Mouse (Mus musculus) CD4-positive helper T cell, adult 2 months (primary cell): ENCODE measurements around the gene Ap1g2.

Experiments
- DNase-seq: peaks from one replicate; pipeline ENCODE4 v3.0.0-alpha.2; 2012; ENCODE audit warnings: low read depth, missing footprints, low spot score

Gene Ap1g2

DNA sequence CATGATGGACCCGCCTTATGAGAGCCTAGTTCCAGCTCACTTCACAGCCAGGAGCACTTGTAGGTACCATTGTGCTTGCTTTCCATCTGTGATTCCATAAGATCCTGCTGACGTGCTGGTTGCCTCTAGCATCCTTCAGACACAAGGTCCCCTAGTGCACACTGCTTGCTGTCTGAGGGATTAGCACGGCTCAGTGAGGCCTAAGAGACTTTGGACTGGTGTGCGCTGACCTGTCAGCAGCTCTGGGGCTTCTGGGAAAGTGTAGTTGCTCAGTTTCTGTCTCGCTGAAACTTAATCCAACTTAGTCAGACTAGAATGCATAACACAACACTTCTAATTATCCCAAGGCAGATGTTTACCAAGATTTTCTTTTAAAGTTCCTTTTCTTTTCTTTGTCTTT is 46.5 kb downstream of the Ap1g2 start:
- DNase-seq = no peak

DNA sequence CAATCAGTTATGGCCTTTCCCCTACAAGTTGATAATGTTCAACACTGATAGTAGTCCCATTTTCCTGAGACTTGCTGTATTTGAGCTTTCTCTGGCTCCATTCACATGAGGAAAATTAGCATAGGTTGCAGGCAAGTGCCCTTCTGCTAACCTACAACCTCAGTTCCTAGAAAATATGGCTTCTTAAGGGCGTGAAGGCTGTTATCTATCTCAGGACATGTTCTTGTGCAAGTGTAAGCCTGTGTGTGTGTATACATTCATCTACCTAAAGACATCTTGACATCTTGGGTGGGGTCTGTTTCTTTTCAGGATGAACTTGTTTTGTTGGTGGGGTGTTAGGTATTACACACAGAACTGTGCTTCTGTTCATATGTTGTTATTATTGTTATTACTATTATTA is 47.4 kb downstream of the Ap1g2 start:
- no peak for DNase-seq

DNA sequence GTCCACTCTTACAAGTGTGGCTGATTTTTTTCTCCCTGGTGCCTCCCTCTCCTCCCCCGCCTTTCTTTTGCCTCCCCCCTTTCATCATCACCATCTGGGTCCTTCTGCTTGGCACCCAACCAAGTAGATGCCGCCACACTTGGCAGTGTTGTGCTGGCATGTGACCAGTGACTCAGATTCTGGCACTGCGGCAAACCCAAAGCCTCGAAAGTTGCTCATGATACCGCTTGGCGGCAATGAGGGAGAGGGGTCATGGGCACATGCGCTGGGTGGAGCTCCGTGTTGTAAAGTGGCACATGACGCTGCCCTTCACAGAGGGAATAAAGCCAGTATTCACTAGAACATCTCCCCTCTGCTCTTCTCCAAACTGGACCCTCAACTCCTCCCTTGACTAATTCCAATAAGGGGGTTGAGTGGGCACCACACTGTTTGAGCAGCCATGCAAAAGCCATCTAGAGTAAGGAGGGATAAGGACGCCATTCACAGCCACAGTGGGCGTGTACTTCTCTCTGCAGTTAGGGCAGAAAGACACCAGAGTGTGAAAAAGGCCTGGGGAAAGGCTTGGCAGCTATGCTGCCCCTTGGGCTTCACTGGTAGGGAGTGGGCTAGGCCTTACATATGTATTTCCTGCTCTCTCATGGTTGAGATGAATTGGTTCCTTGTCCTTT is 51.1 kb downstream of the Ap1g2 start:
- DNase-seq = no peak

DNA sequence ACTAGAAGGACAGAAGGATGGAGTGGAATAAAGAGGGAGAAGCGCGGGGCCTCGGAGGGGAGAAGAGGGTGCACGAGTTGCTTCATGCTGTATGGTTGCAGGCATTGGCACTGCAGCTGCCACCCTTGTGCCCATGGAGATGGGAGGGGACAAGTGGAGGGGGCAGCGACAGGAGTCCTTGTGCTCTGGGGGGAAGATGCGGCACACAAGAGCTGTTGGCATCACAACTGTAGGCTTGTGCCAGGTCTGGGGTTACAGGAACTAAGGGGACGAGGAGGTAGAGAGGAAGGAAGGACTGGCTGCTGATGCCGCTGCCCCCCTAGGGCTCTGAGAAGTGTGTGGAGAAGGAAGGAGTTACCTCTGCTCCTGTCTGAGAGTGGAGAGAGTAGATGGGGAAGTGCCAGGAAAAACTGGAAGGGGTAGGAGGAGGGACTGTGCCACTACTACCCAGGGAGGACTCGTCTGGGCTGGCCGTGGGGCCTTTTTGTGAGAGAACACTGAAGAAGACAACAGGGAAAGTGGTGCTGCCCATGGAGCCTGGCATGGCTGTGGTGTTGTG is 52.1 kb downstream of the Ap1g2 start:
- no peak for DNase-seq

DNA sequence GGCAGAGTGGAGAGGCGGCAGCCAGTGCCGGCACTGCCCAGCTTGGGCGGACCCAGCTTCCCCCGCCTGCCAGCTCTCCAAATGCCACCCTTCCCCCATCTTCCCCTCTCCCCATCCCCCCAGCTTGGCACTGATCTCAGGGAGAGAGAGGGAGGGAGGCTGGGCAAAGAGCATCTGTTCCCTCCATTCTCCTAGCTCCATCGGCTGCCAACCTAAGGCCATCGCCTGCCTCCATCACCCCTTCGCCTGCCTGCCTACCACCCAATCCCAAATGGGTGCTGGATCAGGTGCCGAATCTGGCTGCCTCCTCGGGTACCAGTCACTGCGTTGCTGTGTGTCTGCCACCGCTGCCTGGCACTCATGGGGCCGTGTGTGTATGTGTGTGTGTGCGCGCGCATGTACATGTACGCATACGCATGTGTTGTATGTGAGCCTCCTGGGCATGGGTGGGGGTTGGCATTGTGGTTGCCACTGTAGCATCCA is 52.6 kb downstream of the Ap1g2 start:
- DNase-seq = no peak

DNA sequence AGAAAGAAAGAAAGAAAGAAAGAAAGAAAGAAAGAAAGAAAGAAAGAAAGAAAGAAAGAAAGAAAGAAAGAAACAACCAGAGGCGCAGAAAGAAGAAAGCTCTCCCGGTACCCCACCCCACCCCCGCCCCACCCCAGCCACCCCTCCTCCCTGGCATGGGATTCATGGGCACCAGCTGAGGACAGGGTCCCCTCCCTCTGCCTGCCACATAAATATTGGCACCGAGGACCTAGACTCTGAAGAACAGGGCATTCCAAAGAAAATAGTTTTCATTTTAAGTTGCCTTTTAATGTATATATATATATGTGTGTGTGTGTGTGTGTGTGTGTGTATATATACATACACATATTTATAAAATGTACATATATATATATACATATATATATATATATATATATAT is 53.3 kb downstream of the Ap1g2 start:
- no peak for DNase-seq

DNA sequence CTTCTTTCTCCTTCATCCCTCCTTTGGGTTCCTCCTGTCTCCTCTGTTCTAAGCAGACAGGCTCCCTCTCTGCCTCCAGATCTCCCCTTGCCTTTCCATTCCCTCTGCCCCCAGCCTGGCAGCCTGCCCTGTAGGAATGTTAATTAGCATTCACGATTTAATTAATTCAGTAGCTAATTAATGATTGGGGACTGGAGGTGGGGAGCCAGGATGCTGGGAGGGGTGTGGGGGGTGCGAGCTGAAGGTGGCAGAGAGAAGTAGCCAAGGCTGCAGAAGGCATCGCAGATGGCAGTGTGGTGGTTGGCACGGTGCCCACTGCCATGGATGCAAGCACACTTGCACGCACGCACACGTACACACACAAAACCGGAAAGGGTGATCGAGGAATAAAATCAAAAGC is 53.9 kb downstream of the Ap1g2 start:
- DNase-seq = no peak
